Mouse (Mus musculus) left cerebral cortex, adult 2 months (tissue): ENCODE results near the gene Chmp2a. TPM values are rescaled to one million over a fixed set of nuclear protein-coding genes. Genes with fewer than 3 reads are reported as not detected.

ENCODE experiments used
- DNase-seq, 2 experiments: peaks; one replicate each; pipeline ENCODE4 v3.0.0; 2021 to 2022; ENCODE audit warnings: low spot score in 2 of 2, mixed read lengths in 1 of 2; ENCODE audit errors: extremely low spot score in 1 of 2
- H3K27ac ChIP-seq: fragments of 200-600 bp; 2 replicates; pipeline ENCODE4 v1.8.1; 2022
- H3K4me3 ChIP-seq: fragments of 200-600 bp; 2 replicates; pipeline ENCODE4 v1.8.1; 2022
- CTCF ChIP-seq: fragments of 200-600 bp; IDR thresholded peaks from 2 replicates; pipeline ENCODE4 v1.8.1; 2022; ENCODE audit warnings: antibody characterized with exemption, mild to moderate bottlenecking, moderate library complexity
- intact Hi-C: fragments of 180-260 bp; cut with DNase I; formaldehyde crosslinking; loops from one replicate; pipeline ENCODE4 v1.15.1; 2025
- total RNA-seq, 2 experiments: library from RNA; stranded (reverse); gene quantifications; 2 replicates each; pipeline ENCODE4 v1.2.3; 2021

Chmp2a gene
- total RNA-seq, 2 experiments from 2014 or later: 134 to 150 TPM

DNA sequence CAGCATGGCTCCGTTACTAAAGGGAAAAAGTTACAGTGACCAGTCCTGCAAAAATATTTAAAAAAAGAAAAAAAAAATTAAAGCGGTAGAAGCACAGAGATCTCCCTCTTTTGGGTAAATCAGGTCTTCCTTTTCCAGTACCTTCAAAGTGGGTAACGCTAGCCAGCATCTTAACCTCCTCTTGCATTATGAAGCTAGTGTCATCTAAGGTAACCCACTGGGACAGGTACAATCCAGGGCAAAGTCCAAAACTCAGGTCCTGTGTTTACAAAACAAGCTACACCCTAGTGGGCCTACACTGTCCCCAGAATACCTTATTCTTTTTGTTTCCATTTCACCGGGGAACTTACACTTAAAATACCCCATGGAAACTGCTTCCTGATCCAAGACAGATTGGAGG lies 20.9 kb downstream of the Chmp2a start:
- H3K4me3 ChIP-seq: no peak overlapping the region
- no peak for DNase-seq
- no peak for TF ChIP-seq CTCF
- no peak overlapping the region for H3K27ac ChIP-seq
- intact Hi-C loops: no loop called here

DNA sequence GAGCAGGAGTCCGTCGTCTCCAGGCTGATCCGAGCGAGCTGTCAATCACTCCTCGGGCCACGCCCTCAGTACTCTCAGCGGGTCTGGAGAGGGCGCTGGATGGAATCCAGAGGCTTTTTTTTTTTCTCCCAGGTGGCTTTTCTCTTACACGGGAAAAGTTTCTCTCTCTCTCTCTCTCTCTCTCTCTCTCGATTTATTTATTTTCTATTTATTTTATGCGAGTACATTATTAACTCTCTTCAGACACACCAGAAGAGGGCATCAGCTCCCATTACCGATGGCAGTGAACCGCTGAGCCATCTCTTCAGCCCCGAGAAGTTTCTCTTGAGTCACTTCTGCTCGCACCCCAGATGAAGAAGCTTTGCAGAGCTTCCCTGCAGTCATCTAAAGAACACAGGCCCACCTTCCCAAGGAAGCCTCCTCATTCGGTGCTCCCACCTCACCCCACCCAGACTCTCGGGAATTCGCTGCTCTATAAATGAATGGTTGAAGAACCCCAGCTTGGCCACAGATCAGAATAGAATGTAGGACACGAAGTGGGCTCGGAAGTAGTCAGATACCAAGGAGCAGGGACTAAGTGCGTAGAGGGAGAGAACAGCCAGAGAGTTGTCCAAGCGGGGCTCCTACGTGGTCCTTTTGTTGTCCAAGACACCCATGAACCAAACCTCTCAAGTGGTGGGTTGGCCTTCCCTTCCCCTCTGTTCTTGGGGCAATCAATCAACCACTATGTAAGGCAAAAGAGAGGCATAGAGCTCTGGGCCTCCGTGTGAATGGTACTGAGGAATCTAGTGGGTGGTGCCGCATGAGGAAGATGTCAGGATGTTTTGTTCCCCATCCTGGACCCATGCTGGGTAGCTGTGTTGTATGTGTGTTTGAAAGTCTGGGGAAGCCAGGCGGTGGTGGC lies 24.4 kb downstream of the Chmp2a start, which contains the start of gene Zbtb45:
Zbtb45 (minus strand) TSS at position 30 of the 904 bp plus-strand sequence.
- TF ChIP-seq CTCF: no peak
- H3K27ac ChIP-seq: peak within 1 kb of the TSS; percentile 99
- intact Hi-C loops: no loop called here
- DNase-seq: no peak
- peak within 1 kb of the TSS; percentile 83 for H3K4me3 ChIP-seq

DNA sequence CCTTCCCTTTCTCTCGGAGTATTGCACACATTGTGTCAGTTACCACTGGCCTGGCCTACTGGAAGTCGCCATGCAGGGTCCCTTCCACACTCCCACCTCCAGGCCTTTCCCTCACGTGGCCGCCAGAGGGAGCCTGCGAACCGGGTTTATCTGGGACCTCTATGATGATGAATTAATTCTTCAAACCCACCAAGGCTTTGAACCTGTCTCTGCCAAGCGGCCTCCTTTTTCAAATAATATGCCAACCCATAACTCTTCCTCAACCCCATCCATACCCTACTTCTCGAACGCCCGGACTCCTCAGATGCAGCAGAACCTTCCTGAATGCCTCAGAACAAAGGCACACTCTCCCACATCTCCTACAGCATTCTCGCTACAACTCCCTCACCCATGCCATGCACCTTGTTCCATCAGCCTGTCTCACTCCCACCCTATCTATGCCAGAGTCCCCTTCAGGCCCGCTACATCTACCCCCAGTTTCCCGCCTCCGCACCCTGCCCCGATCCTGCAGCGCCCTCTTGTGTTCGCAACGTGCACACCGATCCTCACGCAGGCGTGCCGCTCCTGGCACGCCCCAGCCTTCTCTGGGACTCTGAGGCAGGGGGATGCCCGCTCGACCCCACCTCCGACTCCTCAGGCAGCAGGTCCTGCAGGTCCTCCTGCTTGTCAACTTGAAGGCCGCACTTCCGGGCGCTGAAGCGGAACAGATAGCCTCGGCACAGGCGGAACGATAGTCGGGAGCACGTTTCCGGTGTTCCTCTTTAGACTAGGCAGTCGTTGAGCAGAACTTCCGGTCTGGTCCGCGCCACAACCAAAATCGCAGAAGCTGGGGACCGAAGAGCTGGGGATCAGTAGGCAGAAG lies 25.2 kb downstream of the Chmp2a start:
- intact Hi-C loops: loop anchor here (2.0 to 5.0 kb wide), 4 partner anchors 15 to 87 kb away; partner anchors contain the start of genes Mzf1 and Rps5
- DNase-seq: peak; percentile 89 to 90
- TF ChIP-seq CTCF: peak; percentile 68
- Histone ChIP-seq H3K4me3 (peak overlapping the region; percentile 83), H3K27ac (peak overlapping the region; percentile 99)

DNA sequence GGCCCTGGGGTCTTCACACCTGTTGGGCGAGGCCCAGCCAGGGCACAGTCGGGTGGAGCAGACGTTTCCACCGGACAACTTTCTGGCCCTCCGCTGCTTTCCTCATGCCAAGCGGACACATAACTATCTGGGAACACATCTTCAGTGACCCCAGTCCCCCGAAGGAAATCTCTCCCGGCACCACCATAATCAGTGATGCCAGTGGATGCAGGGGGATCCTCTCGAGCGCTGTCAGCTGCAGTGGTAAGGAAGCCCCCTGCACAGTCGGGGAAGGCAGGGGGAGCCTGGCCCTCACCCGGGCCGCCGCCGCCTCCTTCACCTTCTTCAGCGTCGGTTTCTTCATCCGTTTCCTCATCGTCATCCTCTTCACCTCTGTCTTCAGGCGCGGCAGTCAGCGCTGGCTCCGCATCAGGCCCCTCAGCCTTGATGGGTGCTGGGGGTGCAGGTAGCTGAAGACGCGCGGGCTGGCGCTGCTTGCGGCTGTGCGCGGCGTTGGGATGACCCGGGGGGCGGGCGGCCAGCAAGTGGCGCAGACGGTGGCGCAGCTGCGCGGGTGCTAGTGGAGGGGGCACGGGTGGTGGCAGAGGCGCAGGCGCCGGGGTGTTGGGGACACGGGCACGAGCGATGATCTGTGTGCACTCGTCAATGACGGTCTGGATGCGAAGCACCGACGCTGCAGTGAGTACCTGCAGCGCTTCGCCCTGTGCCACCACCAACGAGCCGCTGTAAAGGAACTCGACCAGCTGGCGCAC lies 27.1 kb downstream of the Chmp2a start:
- TF ChIP-seq CTCF: no peak
- Histone ChIP-seq H3K4me3 (no peak overlapping the region), H3K27ac (no peak overlapping the region)
- peak in 1 of 2 experiments; percentile 30 for DNase-seq
- intact Hi-C loops: loop anchor here (2.0 to 5.0 kb wide), 4 partner anchors 17 to 85 kb away; partner anchors contain the start of genes Mzf1 and Rps5

DNA sequence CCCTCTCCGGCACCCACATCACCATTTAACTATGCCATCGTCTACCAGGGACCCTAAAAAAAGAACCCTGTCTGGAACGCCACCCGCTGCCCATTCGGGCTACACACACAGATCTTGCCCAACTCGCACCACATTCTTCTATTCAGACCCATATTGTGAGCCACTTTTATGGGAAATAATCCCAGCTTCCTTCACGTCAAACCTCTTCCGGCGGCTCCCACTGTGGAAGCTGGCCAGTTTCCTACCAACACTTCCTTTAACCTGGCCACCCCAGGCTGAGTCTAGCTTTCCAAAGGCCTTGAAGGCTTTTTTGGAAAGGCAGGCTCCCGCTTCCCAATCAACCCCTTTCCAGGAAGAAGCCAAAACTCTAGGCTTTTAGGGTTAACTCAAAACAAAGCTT lies 28.1 kb downstream of the Chmp2a start:
- H3K27ac ChIP-seq: no peak overlapping the region
- intact Hi-C loops: loop anchor here (5.0 kb wide), 1 partner anchor 84 kb away; the partner anchor contains the start of gene Rps5
- H3K4me3 ChIP-seq: no peak overlapping the region
- no peak for TF ChIP-seq CTCF
- no peak for DNase-seq

DNA sequence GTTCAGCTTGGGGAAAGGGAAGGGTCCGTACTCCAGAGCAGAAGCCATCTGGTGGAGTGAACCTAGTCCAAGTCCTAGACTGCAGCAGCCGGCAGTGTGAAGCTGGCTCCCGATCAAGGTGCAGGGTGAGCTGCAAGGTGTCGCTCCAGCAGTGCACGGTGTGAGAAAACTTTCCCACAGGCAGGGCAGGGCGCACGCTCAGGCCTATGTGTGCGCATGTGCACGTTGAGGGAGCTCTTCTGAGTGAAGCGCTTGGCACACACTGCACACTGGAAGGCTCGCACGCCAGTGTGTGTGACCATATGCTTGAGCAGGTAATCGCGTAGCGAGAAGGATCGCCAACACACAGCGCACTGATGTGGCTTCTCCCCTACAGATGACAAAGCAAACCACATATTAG lies 28.6 kb downstream of the Chmp2a start:
- Histone ChIP-seq H3K4me3 (no peak overlapping the region), H3K27ac (no peak overlapping the region)
- TF ChIP-seq CTCF: no peak
- intact Hi-C loops: loop anchor here (5.0 kb wide), 1 partner anchor 84 kb away; the partner anchor contains the start of gene Rps5
- DNase-seq: no peak

DNA sequence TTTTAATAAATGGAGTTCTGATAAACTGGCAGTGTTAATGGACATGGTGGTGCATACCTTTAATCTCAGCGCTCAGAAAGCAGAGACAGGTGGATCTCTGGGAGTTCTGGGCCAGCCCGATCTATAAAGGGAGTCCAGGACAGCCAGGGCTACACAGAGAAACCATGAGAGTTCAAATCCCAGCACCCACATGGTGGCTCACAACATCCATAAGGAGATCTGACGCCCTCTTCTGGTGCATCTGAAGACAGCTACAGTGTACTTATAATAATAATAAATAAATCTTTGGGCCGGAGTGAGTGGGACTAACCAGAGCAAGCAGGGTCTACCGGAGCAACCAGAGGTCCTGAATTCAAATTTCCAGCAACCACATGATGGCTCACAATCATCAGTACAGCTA lies 31.2 kb downstream of the Chmp2a start:
- Histone ChIP-seq H3K27ac (no peak overlapping the region), H3K4me3 (no peak overlapping the region)
- intact Hi-C loops: no loop called here
- DNase-seq: no peak
- no peak; the same call in 1 of the 2 replicates for TF ChIP-seq CTCF

DNA sequence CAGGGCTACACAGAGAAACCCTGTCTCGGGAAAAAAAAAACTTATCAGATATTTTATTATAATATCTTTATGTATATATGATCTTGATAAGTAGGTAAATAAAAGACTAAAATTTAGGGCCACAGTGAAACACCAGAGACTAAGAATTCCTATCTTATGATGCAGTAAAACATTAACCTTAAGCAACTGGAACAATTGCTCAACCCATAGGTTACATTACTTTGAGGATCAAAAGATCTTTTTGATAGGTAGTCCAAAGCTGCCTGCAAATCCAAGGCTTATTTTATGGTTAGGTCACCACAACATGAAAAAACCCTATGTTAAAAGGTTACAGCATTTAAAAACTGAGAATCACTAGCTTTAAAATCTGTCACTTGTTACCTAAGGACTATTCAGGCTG lies 33.0 kb downstream of the Chmp2a start:
- intact Hi-C loops: no loop called here
- Histone ChIP-seq H3K4me3 (no peak overlapping the region), H3K27ac (no peak overlapping the region)
- no peak for TF ChIP-seq CTCF
- DNase-seq: no peak

DNA sequence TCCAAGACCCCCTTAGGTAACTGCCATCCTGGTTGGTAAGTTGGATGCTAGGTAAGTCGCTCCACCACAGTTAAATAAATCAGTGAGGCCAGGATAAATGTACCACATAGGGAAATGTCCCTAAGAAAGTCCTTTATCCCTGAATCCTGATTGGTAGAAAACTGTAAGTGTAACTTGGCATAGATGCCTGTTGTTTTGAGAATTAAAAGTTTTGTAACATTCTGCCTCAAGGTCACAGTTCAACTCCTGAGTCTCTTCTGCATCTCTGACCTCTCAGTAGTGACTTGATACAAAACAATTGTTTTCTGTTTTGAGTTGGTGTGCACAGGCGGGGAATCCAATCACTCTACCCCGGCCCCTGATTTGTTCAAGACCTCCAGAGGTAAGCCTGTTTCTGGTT lies 35.8 kb downstream of the Chmp2a start, which contains the start of gene Trim28:
Trim28 (plus strand) TSS at position 264 of the 400 bp plus-strand sequence.
- H3K4me3 ChIP-seq: no peak within 1 kb of the TSS
- TF ChIP-seq CTCF: no peak
- intact Hi-C loops: no loop called here
- DNase-seq: no peak
- H3K27ac ChIP-seq: no peak within 1 kb of the TSS

DNA sequence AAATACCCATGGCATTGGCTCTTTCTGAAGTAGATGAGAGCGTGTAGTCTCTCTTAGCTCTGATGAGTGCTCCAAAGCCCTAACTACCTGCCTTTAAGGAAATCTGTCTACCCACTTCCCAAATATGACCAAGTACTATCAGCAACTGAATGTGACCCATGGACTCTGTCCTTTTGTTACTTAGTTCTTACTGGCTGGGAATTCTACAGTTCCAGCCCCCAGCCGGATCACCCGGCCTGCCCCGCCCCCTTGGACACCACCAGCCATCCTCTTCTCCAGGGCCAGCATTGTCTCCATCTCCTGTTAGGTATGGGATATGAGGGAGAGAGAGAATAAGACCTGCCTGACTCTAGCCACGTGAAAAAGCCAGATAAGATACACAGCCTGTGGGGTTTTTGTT lies 36.6 kb downstream of the Chmp2a start, which contains the start of gene Slc27a5:
Slc27a5 (minus strand) TSS at position 140 of the 400 bp plus-strand sequence.
- intact Hi-C loops: no loop called here
- no peak for DNase-seq
- Histone ChIP-seq H3K4me3 (no peak within 1 kb of the TSS), H3K27ac (no peak within 1 kb of the TSS)
- TF ChIP-seq CTCF: no peak

DNA sequence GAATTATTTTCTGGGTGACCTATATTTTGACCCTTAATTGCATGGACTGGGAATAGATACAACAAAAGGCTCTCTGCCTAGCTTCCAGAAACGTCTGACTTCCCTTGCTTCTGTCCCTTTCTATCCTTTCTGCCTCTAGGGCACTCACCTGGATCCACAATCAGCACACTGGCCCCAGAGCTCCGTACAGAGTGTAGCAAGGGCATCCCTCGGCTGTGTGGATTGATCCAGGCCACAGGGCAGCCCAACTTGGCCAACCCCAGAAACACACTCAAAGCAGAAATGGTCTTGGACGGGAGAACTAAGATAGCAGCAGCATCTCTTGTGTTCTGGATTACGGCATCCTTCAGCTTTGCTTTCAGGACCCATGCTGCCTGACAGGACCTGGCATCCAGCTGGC lies 37.4 kb downstream of the Chmp2a start:
- H3K27ac ChIP-seq: no peak overlapping the region
- no peak for TF ChIP-seq CTCF
- DNase-seq: no peak
- H3K4me3 ChIP-seq: no peak overlapping the region
- intact Hi-C loops: no loop called here
